8 mouse cellular contexts compared by ENCODE assay signal in genomic region chr1:72141893-72142480, GRCm38 (mm10).
DNase-seq lines count a peak whose midpoint lies in the region; ATAC-seq and TF ChIP-seq lines count a peak whose summit lies in the region.

No protein-coding gene starts in this region.

- peak overlapping the region; percentile 52 for H3K9ac ChIP-seq in forebrain, embryonic 14.5 days (ENCODE audit: low read length)
- peak overlapping the region; percentile 34; the same call in 1 of the 2 replicates for H3K9ac ChIP-seq in intestine, embryonic 14.5 days (ENCODE audit: low read length)
- peak overlapping the region; percentile 38; the same call in 1 of the 2 replicates for H3K9ac ChIP-seq in limb, embryonic 12.5 days (replicated peaks)
- peak overlapping the region; percentile 42 for H3K9ac ChIP-seq in midbrain, embryonic 14.5 days (replicated peaks; ENCODE audit: low read length)
- H3K9ac ChIP-seq in stomach, postnatal 0 days (ENCODE audit: low read length): no peak overlapping the region

- H3K4me3 ChIP-seq in forebrain, embryonic 14.5 days (ENCODE audit: low read depth, low read length): no peak overlapping the region
- H3K4me3 ChIP-seq in intestine, embryonic 14.5 days (ENCODE audit: low read depth, low read length): peak overlapping the region; percentile 16; the same call in 1 of the 2 replicates
- peak overlapping the region; percentile 30 for H3K4me3 ChIP-seq in limb, embryonic 12.5 days (replicated peaks)
- no peak overlapping the region for H3K4me3 ChIP-seq in midbrain, embryonic 14.5 days (replicated peaks; ENCODE audit: low read depth, low read length)
- H3K4me3 ChIP-seq in stomach, postnatal 0 days (ENCODE audit: low read depth, low read length): no peak overlapping the region

- 4% methylated on average over 11 of the region's 11 CpGs for WGBS in forebrain, embryonic 14.5 days
- WGBS in intestine, embryonic 14.5 days: 4% methylated on average over 11 of the region's 11 CpGs
- WGBS in limb, embryonic 12.5 days: 5% methylated on average over 11 of the region's 11 CpGs
- WGBS in midbrain, embryonic 14.5 days: 5% methylated on average over 11 of the region's 11 CpGs
- WGBS in stomach, postnatal 0 days: 6% methylated on average over 11 of the region's 11 CpGs

- H3K4me1 ChIP-seq in forebrain, embryonic 14.5 days (ENCODE audit: control insufficient read depth, insufficient read depth, low read length): peaks cover 2% of the 10 kb centered on the region; the same call in 1 of the 2 replicates
- no peaks in the 10 kb centered on the region for H3K4me1 ChIP-seq in intestine, embryonic 14.5 days (replicated peaks; ENCODE audit: control insufficient read depth, insufficient read depth, low read length)
- no peaks in the 10 kb centered on the region for H3K4me1 ChIP-seq in limb, embryonic 12.5 days (replicated peaks)
- no peaks in the 10 kb centered on the region for H3K4me1 ChIP-seq in midbrain, embryonic 14.5 days (ENCODE audit: control insufficient read depth, insufficient read depth, low read length)
- H3K4me1 ChIP-seq in stomach, postnatal 0 days (replicated peaks; ENCODE audit: control insufficient read depth, insufficient read depth): no peaks in the 10 kb centered on the region

- H3K4me2 ChIP-seq in forebrain, embryonic 14.5 days (ENCODE audit: low read length): peak overlapping the region; percentile 38
- H3K4me2 ChIP-seq in intestine, embryonic 14.5 days (ENCODE audit: low read length): peak overlapping the region; percentile 50
- H3K4me2 ChIP-seq in limb, embryonic 12.5 days: peak overlapping the region; percentile 50
- H3K4me2 ChIP-seq in midbrain, embryonic 14.5 days (ENCODE audit: low read length): peak overlapping the region; percentile 41
- peak overlapping the region; percentile 34; the same call in 1 of the 2 replicates for H3K4me2 ChIP-seq in stomach, postnatal 0 days (replicated peaks; ENCODE audit: low read depth)

- DNase-seq in urinary bladder, postnatal 14 days (ENCODE audit: low spot score): peak; percentile 53
- DNase-seq in urinary bladder, adult 18-20 months (ENCODE audit: low spot score in 2 of 2): no peak
- peak; percentile 48 for DNase-seq in c-Kit-positive CD71-positive TER-119-positive erythroid progenitor cells, embryonic 14.5 days (ENCODE audit: low spot score)
- DNase-seq in forebrain, embryonic 14.5 days (ENCODE audit: low spot score): peak; percentile 93
- peak; percentile 82 for DNase-seq in intestine, embryonic 14.5 days (ENCODE audit: low spot score)
- peak; percentile 92 for DNase-seq in midbrain, embryonic 14.5 days
- peak; percentile 55 for DNase-seq in stomach, postnatal 0 days (ENCODE audit: low spot score)

- no peak overlapping the region for H3K27ac ChIP-seq in forebrain, embryonic 14.5 days (ENCODE audit: low read depth, low read length)
- no peak overlapping the region for H3K27ac ChIP-seq in intestine, embryonic 14.5 days (ENCODE audit: low read depth)
- no peak overlapping the region for H3K27ac ChIP-seq in limb, embryonic 12.5 days
- H3K27ac ChIP-seq in midbrain, embryonic 14.5 days (replicated peaks; ENCODE audit: low read depth, low read length): no peak overlapping the region
- H3K27ac ChIP-seq in stomach, postnatal 0 days (replicated peaks): no peak overlapping the region

- peak; percentile 96 for TF ChIP-seq CTCF in stomach, postnatal 0 days (IDR thresholded peaks at IDR 0.05; ENCODE audit: low read depth)

- no peaks in the 10 kb centered on the region for H3K36me3 ChIP-seq in forebrain, embryonic 14.5 days (ENCODE audit: control insufficient read depth, insufficient read depth, low read length)
- H3K36me3 ChIP-seq in intestine, embryonic 14.5 days (ENCODE audit: control insufficient read depth, insufficient read depth, low read length): no peaks in the 10 kb centered on the region
- no peaks in the 10 kb centered on the region for H3K36me3 ChIP-seq in limb, embryonic 12.5 days
- no peaks in the 10 kb centered on the region for H3K36me3 ChIP-seq in midbrain, embryonic 14.5 days (ENCODE audit: control insufficient read depth, insufficient read depth, low read length)
- H3K36me3 ChIP-seq in stomach, postnatal 0 days (ENCODE audit: control insufficient read depth, insufficient read depth, low read length): no peaks in the 10 kb centered on the region

- no peaks in the 10 kb centered on the region for H3K9me3 ChIP-seq in forebrain, embryonic 14.5 days (replicated peaks; ENCODE audit: control insufficient read depth, low read length)
- H3K9me3 ChIP-seq in intestine, embryonic 14.5 days (ENCODE audit: control insufficient read depth, low read length): no peaks in the 10 kb centered on the region
- no peaks in the 10 kb centered on the region for H3K9me3 ChIP-seq in limb, embryonic 12.5 days
- no peaks in the 10 kb centered on the region for H3K9me3 ChIP-seq in midbrain, embryonic 14.5 days (ENCODE audit: control insufficient read depth, low read length)
- no peaks in the 10 kb centered on the region for H3K9me3 ChIP-seq in stomach, postnatal 0 days (ENCODE audit: control insufficient read depth, low read length)

- TF ChIP-seq EP300 in stomach, postnatal 0 days (optimal IDR thresholded peaks at IDR 0.05): no peak

- ATAC-seq in forebrain, embryonic 14.5 days: peak; percentile 93
- peak; percentile 70; the same call in 1 of the 2 replicates for ATAC-seq in intestine, embryonic 14.5 days (replicated peaks; ENCODE audit: low FRiP score, low TSS enrichment, low read depth)
- ATAC-seq in limb, embryonic 12.5 days (ENCODE audit: insufficient number of reproducible peaks, insufficient read depth, low FRiP score, low TSS enrichment, low read depth): no peak
- peak; percentile 79; the same call in 1 of the 2 replicates for ATAC-seq in midbrain, embryonic 14.5 days (ENCODE audit: low FRiP score, low TSS enrichment)
- no peak for ATAC-seq in stomach, postnatal 0 days (ENCODE audit: low FRiP score, low TSS enrichment)

- no peaks in the 10 kb centered on the region for H3K27me3 ChIP-seq in forebrain, embryonic 14.5 days (replicated peaks; ENCODE audit: control insufficient read depth, insufficient read depth, low read length)
- H3K27me3 ChIP-seq in intestine, embryonic 14.5 days (replicated peaks; ENCODE audit: control insufficient read depth, insufficient read depth, low read length): no peaks in the 10 kb centered on the region
- no peaks in the 10 kb centered on the region for H3K27me3 ChIP-seq in limb, embryonic 12.5 days
- H3K27me3 ChIP-seq in midbrain, embryonic 14.5 days (ENCODE audit: control insufficient read depth, insufficient read depth, low read length): no peaks in the 10 kb centered on the region
- no peaks in the 10 kb centered on the region for H3K27me3 ChIP-seq in stomach, postnatal 0 days (ENCODE audit: control insufficient read depth, insufficient read depth, low read length)

Comparison
In these comparisons a context has a peak if more than half of its experiments do, and no peak if none do; other contexts are left out.
1. DNase-seq: peak in urinary bladder, postnatal 14 days (single experiment), c-Kit-positive CD71-positive TER-119-positive erythroid progenitor cells, embryonic 14.5 days (single experiment), forebrain, embryonic 14.5 days (single experiment), intestine, embryonic 14.5 days (single experiment), midbrain, embryonic 14.5 days (single experiment) and stomach, postnatal 0 days (single experiment); none in urinary bladder, adult 18-20 months (0 of 2).
2. ATAC-seq: peak in forebrain, embryonic 14.5 days (single experiment), intestine, embryonic 14.5 days (single experiment) and midbrain, embryonic 14.5 days (single experiment); none in limb, embryonic 12.5 days (single experiment) and stomach, postnatal 0 days (single experiment).
3. H3K4me3 ChIP-seq: peak in intestine, embryonic 14.5 days (single experiment) and limb, embryonic 12.5 days (single experiment); none in forebrain, embryonic 14.5 days (single experiment), midbrain, embryonic 14.5 days (single experiment) and stomach, postnatal 0 days (single experiment).
4. Peak in every context shown above with its lines, with median percentiles within 50 percentile points of each other: H3K4me2 ChIP-seq.